Mouse (Mus musculus) midbrain, embryonic 12.5 days (tissue): Measurements from ENCODE around the gene Tmem243. TPM values are rescaled to one million over a fixed set of nuclear protein-coding genes. Genes with fewer than 3 reads are reported as not detected.
A peak's percentile ranks its signal among the peaks of the same experiment; 100 is the strongest.
"Not testable (repeated sequence)": the region's sequence is repeated elsewhere in the genome, so short reads cannot be mapped to it uniquely, and the experiment has no call there.

Experiments used
- ATAC-seq: fragments of 200-750 bp; cut with Nextera tagmentation; 2 replicates; pipeline ENCODE4 v1.8.0; 2017; ENCODE audit warnings: low read depth, moderate TSS enrichment, moderate library complexity; ENCODE audit not compliant: low FRiP score
- H3K27ac ChIP-seq: fragments of 300-500 bp; sonication (generic); replicated peaks from 2 replicates; pipeline ENCODE4 v1.5.1; 2016; ENCODE audit warnings: mild to moderate bottlenecking
- H3K27me3 ChIP-seq: fragments of 300-500 bp; sonication (generic); 2 replicates; pipeline ENCODE4 v1.6.1; 2016; ENCODE audit warnings: mild to moderate bottlenecking
- H3K36me3 ChIP-seq: fragments of 300-500 bp; sonication (generic); 2 replicates; pipeline ENCODE4 v1.6.1; 2016
- H3K4me1 ChIP-seq: fragments of 300-500 bp; sonication (generic); 2 replicates; pipeline ENCODE4 v1.6.1; 2016
- H3K4me2 ChIP-seq: fragments of 300-500 bp; sonication (generic); replicated peaks from 2 replicates; pipeline ENCODE4 v1.6.1; 2016; ENCODE audit warnings: mild to moderate bottlenecking, moderate library complexity
- H3K4me3 ChIP-seq: fragments of 300-500 bp; sonication (generic); 2 replicates; pipeline ENCODE4 v1.5.1; 2016; ENCODE audit warnings: mild to moderate bottlenecking
- H3K9ac ChIP-seq: fragments of 300-500 bp; sonication (generic); replicated peaks from 2 replicates; pipeline ENCODE4 v1.6.1; 2016; ENCODE audit warnings: mild to moderate bottlenecking, moderate library complexity
- H3K9me3 ChIP-seq: fragments of 300-500 bp; sonication (generic); 2 replicates; pipeline ENCODE4 v1.6.1; 2016; ENCODE audit warnings: mild to moderate bottlenecking
- WGBS: fragments of 180-500 bp; shearing (Covaris S2); methylation state at CpG from one replicate; pipeline ENCODE4 v1.1.7; 2016; 5-methylcytosine and 5-hydroxymethylcytosine counted together
- polyA plus RNA-seq: library from polyadenylated mRNA; unstranded; fragments of >200 nt; fragmentation: Nextera tagmentation; extraction: Ambion mirVana; gene quantifications from 2 replicates; pipeline ENCODE4 v1.2.1, GENCODE M21; 2016

Tmem243 gene
- polyA plus RNA-seq, 1 experiment from 2014 or later = 24.5 TPM

- peak; percentile 78 for ATAC-seq
- peak overlapping the region; percentile 86 for H3K4me3 ChIP-seq
- peak overlapping the region; percentile 61 for H3K4me2 ChIP-seq
- H3K27me3 ChIP-seq = no peaks in the 10 kb centered on the region
- under 1% methylated on average over 34 of the region's 55 CpGs for WGBS
- H3K9ac ChIP-seq = peak overlapping the region; percentile 98
- no peaks in the 10 kb centered on the region for H3K36me3 ChIP-seq
- peaks cover 12% of the 10 kb centered on the region for H3K4me1 ChIP-seq
- peak overlapping the region; percentile 100 for H3K27ac ChIP-seq
- H3K9me3 ChIP-seq = no peaks in the 10 kb centered on the region
Measured at GRCm38 (mm10) chr5:9160831-9161455, 60.5 kb downstream of the Tmem243 start.

DNA sequence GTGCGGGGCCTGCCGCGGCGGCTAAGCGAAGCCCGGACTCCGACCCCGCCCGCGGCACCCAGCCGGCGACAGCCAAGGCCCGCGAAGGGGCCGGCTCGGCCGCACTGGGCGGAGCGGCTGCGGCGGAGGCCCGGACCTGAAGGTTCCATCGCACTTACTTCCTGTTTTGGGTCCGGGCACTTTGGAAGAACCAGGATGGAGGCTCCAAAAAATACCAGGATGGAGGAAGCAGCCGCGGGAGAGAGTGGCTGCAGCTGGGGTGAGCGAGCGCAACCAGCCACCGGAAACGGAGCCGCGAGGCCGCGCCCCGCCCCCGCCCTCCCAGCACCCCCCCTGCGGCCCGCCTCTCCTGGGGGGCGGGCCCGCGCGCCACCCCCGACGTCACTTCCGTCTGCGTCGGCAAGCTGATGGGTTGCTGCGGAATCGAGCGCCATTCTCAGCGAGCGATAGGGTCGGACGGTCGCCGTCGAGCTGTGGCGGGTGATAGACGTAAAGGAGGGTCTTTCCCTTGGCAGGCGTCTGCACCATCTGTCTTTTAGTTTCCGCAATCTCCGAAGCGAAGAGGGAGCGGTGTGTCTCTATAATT is 61.1 kb downstream of the Tmem243 start, which contains the start of gene Dmtf1:
Gene Dmtf1, minus strand, starts transcription at position 321 of the 586 bp plus-strand sequence.
- no peaks in the 10 kb centered on the region for H3K27me3 ChIP-seq
- H3K4me2 ChIP-seq = peak within 1 kb of the TSS; percentile 72
- H3K4me1 ChIP-seq = peaks cover 12% of the 10 kb centered on the region
- under 1% methylated on average over 51 of the region's 64 CpGs for WGBS
- peak within 1 kb of the TSS; percentile 100 for H3K27ac ChIP-seq
- H3K9ac ChIP-seq = peak within 1 kb of the TSS; percentile 98
- H3K9me3 ChIP-seq = no peaks in the 10 kb centered on the region
- no peaks in the 10 kb centered on the region for H3K36me3 ChIP-seq
- peak; percentile 95 for ATAC-seq
- peak within 1 kb of the TSS; percentile 86 for H3K4me3 ChIP-seq

- H3K27ac ChIP-seq = peak overlapping the region; percentile 100
- H3K4me2 ChIP-seq = peak overlapping the region; percentile 72
- WGBS = 18% methylated on average over 7 of the region's 7 CpGs
- H3K4me3 ChIP-seq = peak overlapping the region; percentile 86
- peak overlapping the region; percentile 98 for H3K9ac ChIP-seq
- no peaks in the 10 kb centered on the region for H3K36me3 ChIP-seq
- H3K4me1 ChIP-seq = peaks cover 12% of the 10 kb centered on the region
- no peaks in the 10 kb centered on the region for H3K27me3 ChIP-seq
- no peaks in the 10 kb centered on the region for H3K9me3 ChIP-seq
- ATAC-seq = peak; percentile 27
Measured at GRCm38 (mm10) chr5:9162088-9162487, 61.6 kb downstream of the Tmem243 start.

DNA sequence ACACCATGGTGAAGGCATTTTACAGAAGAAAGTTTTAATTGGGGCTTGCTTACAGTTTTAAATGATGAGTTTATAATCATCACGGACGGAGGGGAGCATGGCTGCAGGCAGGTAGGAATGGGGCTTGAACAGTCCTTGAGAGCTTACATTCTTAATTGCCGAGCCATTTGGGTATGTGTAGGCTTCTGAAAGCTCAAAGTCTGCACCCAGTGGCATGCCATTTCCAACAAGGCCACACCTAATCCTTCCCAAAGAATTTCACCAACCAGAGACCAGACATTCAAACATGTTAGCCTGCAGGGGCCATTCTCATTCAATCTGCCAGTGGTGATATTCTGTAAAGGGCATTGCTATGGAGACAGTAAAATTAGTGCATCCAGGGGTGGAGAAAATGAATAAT is 62.9 kb downstream of the Tmem243 start:
- H3K27ac ChIP-seq = no peak overlapping the region
- no peaks in the 10 kb centered on the region for H3K9me3 ChIP-seq
- H3K9ac ChIP-seq = no peak overlapping the region
- H3K4me3 ChIP-seq = no peak overlapping the region
- H3K27me3 ChIP-seq = no peaks in the 10 kb centered on the region
- H3K4me1 ChIP-seq = peaks cover 8% of the 10 kb centered on the region
- no peak for ATAC-seq
- no peaks in the 10 kb centered on the region for H3K36me3 ChIP-seq
- H3K4me2 ChIP-seq = no peak overlapping the region
- WGBS = 93% methylated on average over 3 of the region's 3 CpGs

DNA sequence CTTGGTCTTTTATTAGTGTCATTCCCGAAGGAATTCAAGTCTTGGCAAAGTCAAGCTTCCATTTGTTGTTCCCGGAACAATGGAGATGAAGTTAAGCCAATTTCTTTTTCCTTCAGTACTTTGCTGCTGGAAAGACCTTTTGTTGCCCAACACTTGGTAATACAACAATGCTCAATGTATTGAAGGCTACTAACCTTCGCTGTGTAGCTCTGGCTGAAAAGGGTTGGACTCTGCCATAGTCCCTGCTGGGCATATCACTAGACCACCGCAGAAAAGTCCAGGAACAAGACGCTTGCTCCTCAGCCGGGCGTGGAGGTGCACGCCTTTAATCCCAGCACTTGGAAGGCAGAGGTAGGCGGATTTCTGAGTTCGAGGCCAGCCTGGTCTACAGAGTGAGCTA is 64.7 kb downstream of the Tmem243 start:
- H3K27ac ChIP-seq, H3K36me3 ChIP-seq, H3K9me3 ChIP-seq, H3K4me2 ChIP-seq, H3K9ac ChIP-seq, ATAC-seq, H3K27me3 ChIP-seq, H3K4me1 ChIP-seq, H3K4me3 ChIP-seq: not testable (repeated sequence)
- 77% methylated on average over 10 of the region's 10 CpGs for WGBS

GRCm38 (mm10) chr5:9166366-9166765 is 65.9 kb downstream of the Tmem243 start:
- WGBS = 79% methylated on average over 8 of the region's 8 CpGs
- H3K27me3 ChIP-seq = no peaks in the 10 kb centered on the region
- H3K4me3 ChIP-seq = no peak overlapping the region
- no peaks in the 10 kb centered on the region for H3K9me3 ChIP-seq
- H3K36me3 ChIP-seq = no peaks in the 10 kb centered on the region
- peaks cover 6% of the 10 kb centered on the region for H3K4me1 ChIP-seq
- H3K4me2 ChIP-seq = no peak overlapping the region
- H3K9ac ChIP-seq = no peak overlapping the region
- no peak overlapping the region for H3K27ac ChIP-seq
- no peak for ATAC-seq

DNA sequence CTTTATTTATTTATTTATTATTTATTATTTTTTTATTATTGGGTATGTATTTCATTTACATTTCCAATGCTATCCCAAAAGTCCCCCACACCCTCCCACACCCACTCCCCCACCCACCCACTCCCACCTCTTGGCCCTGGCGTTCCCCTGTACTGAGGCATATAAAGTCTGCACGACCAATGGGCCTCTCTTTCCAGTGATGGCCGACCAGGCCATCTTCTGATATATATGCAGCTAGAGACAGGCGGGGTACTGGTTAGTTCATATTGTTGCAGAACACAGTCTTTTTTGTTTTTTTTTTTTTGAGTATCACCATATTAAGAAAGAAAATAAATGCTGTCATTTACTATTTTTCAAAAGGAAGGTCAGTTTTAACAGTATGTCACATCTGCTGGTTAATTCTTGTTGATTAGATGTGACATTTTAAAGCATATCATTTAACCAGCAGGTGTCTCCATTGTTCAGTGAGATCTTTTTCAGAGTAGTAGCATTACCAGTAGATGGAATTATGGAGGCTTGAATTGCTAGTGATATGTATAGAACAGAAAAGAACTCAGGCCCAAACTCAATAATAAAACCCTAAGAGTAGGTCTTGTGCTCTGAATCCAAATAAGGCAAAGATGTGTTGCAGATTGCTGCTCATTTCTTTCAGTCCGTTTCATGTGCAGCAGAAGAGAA is 69.0 kb downstream of the Tmem243 start:
- not testable (repeated sequence) for H3K27me3 ChIP-seq, H3K4me1 ChIP-seq, H3K4me3 ChIP-seq, H3K27ac ChIP-seq, H3K36me3 ChIP-seq, H3K4me2 ChIP-seq, H3K9ac ChIP-seq, H3K9me3 ChIP-seq
- peak; percentile 57; the same call in 1 of the 2 replicates for ATAC-seq
- WGBS = 76% methylated on average over 5 of the region's 5 CpGs

DNA sequence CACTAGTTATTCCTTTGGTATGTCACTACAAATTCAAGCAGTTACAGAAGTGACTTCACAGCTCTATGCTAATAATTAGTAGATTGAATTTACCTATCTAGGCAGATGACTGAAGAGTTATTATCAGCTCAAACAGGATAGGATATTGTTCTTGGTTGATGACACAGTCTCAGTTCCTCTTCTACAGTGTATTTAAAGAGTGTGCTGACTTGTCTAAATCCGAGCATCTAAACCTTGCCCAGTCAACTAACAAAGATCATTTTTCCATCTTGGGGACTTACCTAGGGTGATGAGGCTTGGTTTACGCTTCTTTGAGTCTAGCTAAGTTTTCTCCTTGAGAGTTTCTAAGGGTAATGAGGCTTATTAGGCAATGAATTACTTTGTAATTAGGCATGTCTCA is 72.8 kb downstream of the Tmem243 start:
- 84% methylated on average over 2 of the region's 2 CpGs for WGBS
- no peak overlapping the region for H3K27ac ChIP-seq
- no peaks in the 10 kb centered on the region for H3K36me3 ChIP-seq
- no peak for ATAC-seq
- H3K4me3 ChIP-seq = no peak overlapping the region
- no peak overlapping the region for H3K9ac ChIP-seq
- H3K27me3 ChIP-seq = no peaks in the 10 kb centered on the region
- H3K4me2 ChIP-seq = no peak overlapping the region
- no peaks in the 10 kb centered on the region for H3K4me1 ChIP-seq
- H3K9me3 ChIP-seq = no peaks in the 10 kb centered on the region

- ATAC-seq = no peak
- H3K9ac ChIP-seq = no peak overlapping the region
- H3K36me3 ChIP-seq = no peaks in the 10 kb centered on the region
- no peaks in the 10 kb centered on the region for H3K27me3 ChIP-seq
- no peak overlapping the region for H3K27ac ChIP-seq
- no peak overlapping the region for H3K4me2 ChIP-seq
- 79% methylated on average over 1 of the region's 1 CpGs for WGBS
- H3K4me3 ChIP-seq = no peak overlapping the region
- H3K4me1 ChIP-seq = no peaks in the 10 kb centered on the region
- H3K9me3 ChIP-seq = no peaks in the 10 kb centered on the region
Measured at GRCm38 (mm10) chr5:9186467-9186866, 86.0 kb downstream of the Tmem243 start.

Other genes with a start within 250 kb of the Tmem243 start
- gene Abcb4, start 207.0 kb upstream of the Tmem243 start, polyA plus RNA-seq = 0.93 TPM in 2 replicates
- gene Crot, start 103.3 kb upstream of the Tmem243 start, polyA plus RNA-seq = 22.9 and 25.8 TPM in 2 replicates
- gene Dmtf1, start 61.1 kb downstream of the Tmem243 start, polyA plus RNA-seq = 74.2 and 75.9 TPM in 2 replicates
- 7.2 and 7.9 TPM in 2 replicates for gene 9330182L06Rik, start 165.4 kb downstream of the Tmem243 start, polyA plus RNA-seq